Mouse (Mus musculus): ENCODE measurements around the gene Sprr2a1. TPM values are rescaled to one million over a fixed set of nuclear protein-coding genes. Genes with fewer than 3 reads are reported as not detected.

Gene Sprr2a1
- polyA plus RNA-seq (2017; shearing (Covaris generic)), result not detected

DNA sequence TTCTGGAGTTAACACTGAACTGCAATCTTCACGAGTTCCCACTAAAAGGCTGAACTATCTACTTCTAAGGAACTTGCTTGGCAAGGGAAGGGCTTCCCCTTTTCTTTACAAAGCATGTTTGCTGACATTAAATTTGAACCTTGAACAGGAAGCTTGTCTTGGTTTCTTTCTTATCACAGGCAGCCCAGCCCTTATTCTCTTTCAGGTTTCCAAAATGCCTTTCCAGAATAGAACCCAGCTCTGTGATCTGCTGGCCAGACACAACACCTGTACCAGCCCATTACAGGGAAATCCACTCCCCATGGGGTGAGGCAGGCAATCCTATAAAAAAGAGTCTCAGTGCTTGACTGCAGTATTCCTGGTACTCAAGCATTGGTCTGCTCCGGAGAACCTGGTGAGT lies at the start of gene Sprr2a1, which contains the start of gene Sprr2a2:
Gene Sprr2a1 (plus strand): TSS at position 231 of the 400 bp plus-strand sequence.
Gene Sprr2a2 (plus strand): TSS at position 352 of the 400 bp plus-strand sequence.

Other genes with a start within 250 kb of the Sprr2a1 start
- under 1 TPM in 1 of 2 experiments, not detected in 1; 0.16 TPM for gene Pglyrp3, start 201.2 kb upstream of the Sprr2a1 start, polyA plus RNA-seq (2017; shearing (Covaris generic))
- not detected for gene Lor, start 132.7 kb upstream of the Sprr2a1 start, polyA plus RNA-seq (2017; shearing (Covaris generic))
- gene Prr9, start 91.9 kb upstream of the Sprr2a1 start, polyA plus RNA-seq (2017; shearing (Covaris generic)), result 1 to 10 TPM in 1 of 2 experiments, not detected in 1; 1.1 TPM
- not detected for gene Lelp1, start 73.1 kb upstream of the Sprr2a1 start, polyA plus RNA-seq (2017; shearing (Covaris generic))
- not detected for gene Sprr2a2, start 121 bp downstream of the Sprr2a1 start, polyA plus RNA-seq (2017; shearing (Covaris generic))
- not detected for gene Sprr2a3, start 69.6 kb downstream of the Sprr2a1 start, polyA plus RNA-seq (2017; shearing (Covaris generic))
- gene Sprr2b, start 100.8 kb downstream of the Sprr2a1 start, polyA plus RNA-seq (2017; shearing (Covaris generic)), result not detected
- gene Sprr2d, start 123.3 kb downstream of the Sprr2a1 start, polyA plus RNA-seq (2017; shearing (Covaris generic)), result not detected
- gene Sprr2e, start 136.3 kb downstream of the Sprr2a1 start, polyA plus RNA-seq (2017; shearing (Covaris generic)), result under 1 TPM in 1 of 2 experiments, not detected in 1; 0.35 TPM
- gene Sprr2f, start 149.4 kb downstream of the Sprr2a1 start, polyA plus RNA-seq (2017; shearing (Covaris generic)), result not detected
- gene Sprr2h, start 169.9 kb downstream of the Sprr2a1 start, polyA plus RNA-seq (2017; shearing (Covaris generic)), result not detected
- not detected for gene Sprr2i, start 192.2 kb downstream of the Sprr2a1 start, polyA plus RNA-seq (2017; shearing (Covaris generic))
- gene Sprr2j-ps, start 202.3 kb downstream of the Sprr2a1 start, polyA plus RNA-seq (2017; shearing (Covaris generic)), result not detected
- gene Gm9774, start 213.6 kb downstream of the Sprr2a1 start, polyA plus RNA-seq (2017; shearing (Covaris generic)), result 10 to 100 TPM; 17.1 to 28.3 TPM
- gene Sprr2k, start 216.8 kb downstream of the Sprr2a1 start, polyA plus RNA-seq (2017; shearing (Covaris generic)), result not detected
- not detected for gene Sprr1b, start 223.0 kb downstream of the Sprr2a1 start, polyA plus RNA-seq (2017; shearing (Covaris generic))
- gene Sprr3, start 242.9 kb downstream of the Sprr2a1 start, polyA plus RNA-seq (2017; shearing (Covaris generic)), result under 1 TPM in 1 of 2 experiments, not detected in 1; 0.52 TPM